Mouse (Mus musculus): ENCODE measurements around the gene Lipt2.

GRCm38 (mm10) chr7:100150086-100150485 is 9.0 kb upstream of the Lipt2 start:
- TF ChIP-seq CTCF (IDR thresholded peaks at IDR 0.05; ENCODE audit: borderline replicate concordance, insufficient read depth, low read depth, low read length) (no peak), POLR2A (IDR thresholded peaks at IDR 0.05; ENCODE audit: borderline replicate concordance, insufficient read depth, low read length) (no peak)

Data from cerebellum, adult 2 months (tissue).